Mouse (Mus musculus) adrenal gland, adult 2 months (tissue): ENCODE measurements around the gene Fhl3. TPM values are rescaled to one million over a fixed set of nuclear protein-coding genes. Genes with fewer than 3 reads are reported as not detected.
"Not testable (repeated sequence)": the region's sequence is repeated elsewhere in the genome, so short reads cannot be mapped to it uniquely, and the experiment has no call there.

ENCODE experiments used
- DNase-seq: peaks from one replicate; pipeline ENCODE4 v3.0.0; 2021
- polyA plus RNA-seq: library from polyadenylated mRNA; depleted of rRNA; stranded (reverse); fragments of >200 nt; gene quantifications from 2 replicates; pipeline ENCODE4 v1.2.3, GENCODE M21; 2012
- total RNA-seq, 2 experiments: library from RNA; stranded (reverse); gene quantifications; 2 replicates each; pipeline ENCODE4 v1.2.3; 2021

Gene Fhl3
- total and polyA plus RNA-seq, 3 experiments: 6.6 to 23.6 (median 15.7) TPM

GRCm38 (mm10) chr4:124683474-124683873 lies 17.0 kb upstream of the Fhl3 start:
- DNase-seq: no peak

- DNase-seq: no peak
Measured at GRCm38 (mm10) chr4:124685004-124685403, 15.5 kb upstream of the Fhl3 start.

GRCm38 (mm10) chr4:124685453-124685852 lies 15.0 kb upstream of the Fhl3 start:
- no peak for DNase-seq

GRCm38 (mm10) chr4:124685897-124686402 lies 14.6 kb upstream of the Fhl3 start:
- peak; percentile 76 for DNase-seq

- no peak for DNase-seq
Measured at GRCm38 (mm10) chr4:124691455-124691854, 9.0 kb upstream of the Fhl3 start.

- DNase-seq: no peak
Measured at GRCm38 (mm10) chr4:124692416-124692861, 8.1 kb upstream of the Fhl3 start.

GRCm38 (mm10) chr4:124693135-124693894 lies 7.2 kb upstream of the Fhl3 start, which contains the start of gene Utp11:
TSS of gene Utp11 (minus strand) at chr4:124693600.
- peak; percentile 91 for DNase-seq

GRCm38 (mm10) chr4:124694572-124694971 lies 5.9 kb upstream of the Fhl3 start:
- DNase-seq: no peak

GRCm38 (mm10) chr4:124695786-124696516 lies 4.5 kb upstream of the Fhl3 start:
- DNase-seq: no peak

- DNase-seq: peak; percentile 39
Measured at GRCm38 (mm10) chr4:124699791-124700190, 710 bp upstream of the Fhl3 start.

- DNase-seq: peak; percentile 44
Measured at GRCm38 (mm10) chr4:124701052-124701845, 748 bp downstream of the Fhl3 start.

GRCm38 (mm10) chr4:124701916-124702315 lies 1.4 kb downstream of the Fhl3 start:
- no peak for DNase-seq

GRCm38 (mm10) chr4:124703406-124703805 lies 2.9 kb downstream of the Fhl3 start:
- DNase-seq: peak; percentile 18

- DNase-seq: peak; percentile 62
Measured at GRCm38 (mm10) chr4:124703881-124704796, 3.6 kb downstream of the Fhl3 start.

- peak; percentile 64 for DNase-seq
Measured at GRCm38 (mm10) chr4:124704797-124705474, 4.4 kb downstream of the Fhl3 start.

GRCm38 (mm10) chr4:124705661-124706269 lies 5.3 kb downstream of the Fhl3 start:
- DNase-seq: no peak

- DNase-seq: peak; percentile 11
Measured at GRCm38 (mm10) chr4:124707381-124708199, 7.1 kb downstream of the Fhl3 start.

GRCm38 (mm10) chr4:124708200-124708517 lies 7.7 kb downstream of the Fhl3 start:
- DNase-seq: not testable (repeated sequence)
